Mouse (Mus musculus) kidney, adult 2 months (tissue): Measurements from ENCODE around the gene Arf3.

ENCODE experiments used
- CTCF ChIP-seq: fragments of 200-500 bp; conservative IDR thresholded peaks from 2 replicates; pipeline ENCODE4 v1.5.1; 2011; ENCODE audit warnings: low read depth, mild to moderate bottlenecking, control low read depth, low read length, moderate library complexity, mixed read lengths; ENCODE audit not compliant: insufficient read depth, insufficient read length
- POLR2A ChIP-seq: fragments of 200-500 bp; IDR thresholded peaks from one replicate; pipeline ENCODE4 v1.6.1; 2011; ENCODE audit warnings: low read depth, low read length, control low read depth

DNA sequence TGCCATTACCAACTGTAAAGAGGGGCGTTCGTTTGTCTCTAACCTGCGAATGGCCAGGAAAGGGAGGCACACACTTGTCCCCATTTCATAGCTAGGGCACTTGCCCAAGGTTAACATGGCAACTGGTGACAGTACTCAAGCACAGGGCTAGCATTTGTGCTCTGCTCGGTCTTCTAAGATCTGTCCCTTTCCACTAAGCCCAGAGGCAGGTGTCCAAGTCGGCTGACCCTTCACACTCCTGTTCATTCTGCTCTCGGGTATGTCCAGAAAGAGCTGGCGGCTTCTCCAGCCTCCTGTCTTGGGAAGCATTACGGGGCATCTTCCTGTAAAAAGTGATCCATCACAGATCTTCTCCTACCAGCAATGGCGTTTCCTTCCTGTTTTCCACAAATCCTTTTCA, 34.6 kb downstream of the Arf3 start:
- TF ChIP-seq POLR2A (no peak), CTCF (no peak)
